Mouse (Mus musculus): ENCODE measurements around the gene Zfp947.
"Not testable (repeated sequence)": the region's sequence is repeated elsewhere in the genome, so short reads cannot be mapped to it uniquely, and the experiment has no call there.

Zfp947 gene

DNA sequence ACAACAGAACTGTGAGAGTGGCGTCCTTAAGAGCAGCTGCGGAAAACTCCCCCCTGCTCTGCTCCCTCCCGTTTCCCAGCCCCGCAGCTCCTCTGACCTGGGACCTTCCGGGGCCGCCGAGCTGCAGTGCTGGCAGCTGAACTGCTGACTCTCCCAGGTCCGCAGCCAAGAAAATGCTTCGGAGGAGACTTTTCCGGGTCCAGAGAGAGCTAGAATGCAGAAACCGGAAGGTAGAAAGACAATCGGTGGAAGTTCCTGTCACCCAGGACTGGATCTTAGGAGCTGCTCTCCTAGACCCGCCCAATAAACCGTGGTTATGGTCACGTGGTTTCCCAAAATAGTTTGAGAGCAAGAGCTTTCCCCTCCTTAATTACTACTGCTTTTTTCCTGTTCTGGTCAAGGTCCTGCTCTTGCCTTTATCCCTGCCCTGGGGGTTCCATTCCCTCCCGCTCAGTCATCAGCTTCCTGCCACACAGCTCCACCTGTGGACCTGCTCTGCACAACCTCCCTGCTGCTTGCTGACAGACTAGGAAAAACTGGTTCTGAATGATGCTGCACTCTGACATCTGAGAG, at the start of gene Zfp947:
Gene Zfp947 (minus strand): TSS at position 469 of the 573 bp plus-strand sequence.
- peak; percentile 43 for DNase-seq (ENCODE audit: low read depth, low spot score)

DNA sequence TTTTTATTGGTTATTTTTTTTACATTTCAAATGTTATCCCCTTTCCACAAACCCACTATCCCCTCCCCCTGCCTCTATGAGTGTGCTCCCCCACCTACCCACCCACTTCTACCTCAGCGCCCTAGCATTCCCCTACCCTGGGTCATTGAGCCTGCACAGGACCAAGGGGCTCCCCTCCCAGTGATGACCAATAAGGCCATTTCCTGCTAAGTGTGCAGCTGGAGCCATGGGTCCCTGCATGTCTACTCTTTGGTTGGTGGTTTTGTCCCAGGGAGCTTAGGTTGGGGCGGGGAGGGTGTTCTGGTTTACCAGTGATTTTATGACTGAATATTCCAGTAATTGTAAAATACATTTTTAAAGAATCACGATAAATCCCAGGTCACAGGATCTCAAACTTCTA, 686 bp downstream of the Zfp947 start:
- DNase-seq (ENCODE audit: low read depth, low spot score): not testable (repeated sequence)

DNA sequence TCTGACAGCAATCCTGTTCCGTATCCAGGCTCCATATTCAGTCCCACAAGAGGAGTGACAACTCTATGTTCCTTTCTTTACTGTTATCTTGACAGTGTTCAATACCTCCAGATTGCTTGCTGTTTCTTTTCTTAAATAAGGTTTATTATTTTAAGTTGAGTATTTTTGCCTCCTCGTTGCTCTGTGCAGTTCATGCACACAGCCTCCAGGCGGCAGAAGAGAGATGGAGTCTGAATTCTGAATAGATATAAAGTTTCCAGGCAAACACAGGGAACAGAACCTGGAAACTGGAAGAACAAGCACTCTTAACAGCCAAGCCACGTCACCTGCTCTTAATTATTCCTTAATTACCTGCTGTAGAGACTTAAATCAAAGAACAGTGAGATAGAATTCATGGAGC, 12.0 kb downstream of the Zfp947 start:
- DNase-seq (ENCODE audit: low read depth, low spot score): not testable (repeated sequence)

DNA sequence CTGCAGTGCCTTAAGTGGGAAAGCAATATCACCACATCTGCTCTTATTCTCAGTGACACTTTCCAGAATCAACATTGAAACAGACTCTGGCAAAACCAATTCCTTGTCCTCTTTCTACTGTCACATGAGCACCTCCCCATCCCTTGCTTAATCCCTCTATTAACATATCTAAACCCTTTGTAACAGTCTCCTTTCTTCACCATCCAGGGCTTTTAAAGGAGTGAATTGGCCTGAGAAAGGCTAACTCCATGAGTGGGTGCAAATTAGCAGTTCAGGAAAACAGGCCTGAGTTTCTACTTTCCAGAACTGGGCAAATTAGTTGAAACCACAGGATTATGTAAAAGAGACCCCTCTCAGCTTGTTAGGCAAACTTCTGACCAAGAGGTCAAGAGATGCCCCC, 47.2 kb downstream of the Zfp947 start:
- DNase-seq (ENCODE audit: low read depth, low spot score): no peak
